Mouse (Mus musculus) MEL-GATA-1-ER (cell line): Measurements from ENCODE around the gene Qsox1.

ENCODE experiments used
- DNase-seq: peaks from one replicate; pipeline ENCODE4 v3.0.0-alpha.2; 2012; ENCODE audit warnings: low read depth; ENCODE audit errors: extremely low read depth

Gene Qsox1

GRCm38 (mm10) chr1:155801014-155801991 is 11.4 kb downstream of the Qsox1 start:
- DNase-seq, result no peak

GRCm38 (mm10) chr1:155798000-155798399 is 14.7 kb downstream of the Qsox1 start:
- DNase-seq, result no peak

- DNase-seq, result peak; percentile 22
Observed at GRCm38 (mm10) chr1:155797425-155797824, 15.3 kb downstream of the Qsox1 start.

- DNase-seq, result peak; percentile 32
Observed at GRCm38 (mm10) chr1:155796757-155797405, 15.8 kb downstream of the Qsox1 start.

GRCm38 (mm10) chr1:155795791-155796233 is 16.9 kb downstream of the Qsox1 start:
- DNase-seq, result peak; percentile 73

GRCm38 (mm10) chr1:155794855-155795254 is 17.8 kb downstream of the Qsox1 start:
- no peak for DNase-seq

- DNase-seq, result no peak
Observed at GRCm38 (mm10) chr1:155791919-155792318, 20.8 kb downstream of the Qsox1 start.

- DNase-seq, result no peak
Observed at GRCm38 (mm10) chr1:155790111-155790974, 22.3 kb downstream of the Qsox1 start.

GRCm38 (mm10) chr1:155785886-155786285 is 26.8 kb downstream of the Qsox1 start:
- DNase-seq, result no peak

- DNase-seq, result peak; percentile 6
Observed at GRCm38 (mm10) chr1:155784343-155785205, 28.1 kb downstream of the Qsox1 start.

GRCm38 (mm10) chr1:155782382-155782781 is 30.3 kb downstream of the Qsox1 start:
- no peak for DNase-seq

- DNase-seq, result no peak
Observed at GRCm38 (mm10) chr1:155777641-155778625, 34.8 kb downstream of the Qsox1 start.

GRCm38 (mm10) chr1:155759167-155759566 is 53.5 kb downstream of the Qsox1 start:
- no peak for DNase-seq

GRCm38 (mm10) chr1:155758711-155759110 is 54.0 kb downstream of the Qsox1 start:
- DNase-seq, result no peak

- DNase-seq, result no peak
Observed at GRCm38 (mm10) chr1:155757621-155758020, 55.1 kb downstream of the Qsox1 start.

- DNase-seq, result no peak
Observed at GRCm38 (mm10) chr1:155753411-155753810, 59.3 kb downstream of the Qsox1 start.

GRCm38 (mm10) chr1:155751484-155752255 is 61.0 kb downstream of the Qsox1 start, which contains the start of gene Lhx4:
TSS of gene Lhx4 (minus strand) at chr1:155751684.
- no peak for DNase-seq

- DNase-seq, result no peak
Observed at GRCm38 (mm10) chr1:155750517-155751178, 62.0 kb downstream of the Qsox1 start.
